Mouse (Mus musculus) cerebellum, adult 2 months (tissue): ENCODE results near the gene Plcb1.

ENCODE experiments used
- CTCF ChIP-seq: fragments of 200-500 bp; IDR thresholded peaks from 2 replicates; pipeline ENCODE4 v1.5.1; 2011; ENCODE audit warnings: low read depth, mild to moderate bottlenecking, control low read depth, low read length, moderate library complexity, borderline replicate concordance; ENCODE audit not compliant: insufficient read depth
- POLR2A ChIP-seq: fragments of 200-500 bp; IDR thresholded peaks from 2 replicates; pipeline ENCODE4 v1.6.1; 2011; ENCODE audit warnings: low read length, control low read depth, borderline replicate concordance; ENCODE audit not compliant: insufficient read depth

GRCm38 (mm10) chr2:134984884-134985283 lies 199.0 kb downstream of the Plcb1 start:
- no peak for TF ChIP-seq CTCF
- no peak for TF ChIP-seq POLR2A
